Mouse (Mus musculus) lung, embryonic 15.5 days (tissue): ENCODE measurements at regions not wholly inside any gene's neighbourhood (a gene's known extent, or its start where the extent isn't known, plus 50 kb on each side); places are given as distances from the start of the nearest gene placed in this dataset.

Experiments
- ATAC-seq: fragments of 200-750 bp; cut with Nextera tagmentation; 2 replicates; pipeline ENCODE4 v1.8.0; 2017; ENCODE audit warnings: moderate number of reproducible peaks, borderline replicate concordance; ENCODE audit not compliant: low FRiP score, low TSS enrichment; ENCODE audit errors: extremely low read depth
- H3K27ac ChIP-seq: fragments of 300-500 bp; sonication (generic); 2 replicates; pipeline ENCODE4 v1.5.1; 2015; ENCODE audit warnings: moderate library complexity, mild to moderate bottlenecking, inconsistent platforms
- H3K27me3 ChIP-seq: fragments of 300-500 bp; sonication (generic); 2 replicates; pipeline ENCODE4 v1.6.1; 2015; ENCODE audit warnings: inconsistent platforms
- H3K36me3 ChIP-seq: fragments of 300-500 bp; sonication (generic); 2 replicates; pipeline ENCODE4 v1.6.1; 2015; ENCODE audit warnings: inconsistent platforms
- H3K4me1 ChIP-seq: fragments of 300-500 bp; sonication (generic); 2 replicates; pipeline ENCODE4 v1.6.1; 2015; ENCODE audit warnings: inconsistent platforms
- H3K4me2 ChIP-seq: fragments of 300-500 bp; sonication (generic); 2 replicates; pipeline ENCODE4 v1.6.1; 2015; ENCODE audit warnings: inconsistent platforms, mild to moderate bottlenecking, moderate library complexity
- H3K4me3 ChIP-seq: fragments of 300-500 bp; sonication (generic); 2 replicates; pipeline ENCODE4 v1.5.1; 2015; ENCODE audit warnings: mild to moderate bottlenecking, inconsistent platforms
- H3K9ac ChIP-seq: fragments of 300-500 bp; sonication (generic); 2 replicates; pipeline ENCODE4 v1.6.1; 2015; ENCODE audit warnings: inconsistent platforms
- H3K9me3 ChIP-seq: fragments of 300-500 bp; sonication (generic); 2 replicates; pipeline ENCODE4 v1.6.1; 2016; ENCODE audit warnings: inconsistent platforms
- WGBS: fragments of 180-500 bp; shearing (Covaris S2); methylation state at CpG from one replicate; pipeline ENCODE4 v1.1.7; 2015; 5-methylcytosine and 5-hydroxymethylcytosine counted together

DNA sequence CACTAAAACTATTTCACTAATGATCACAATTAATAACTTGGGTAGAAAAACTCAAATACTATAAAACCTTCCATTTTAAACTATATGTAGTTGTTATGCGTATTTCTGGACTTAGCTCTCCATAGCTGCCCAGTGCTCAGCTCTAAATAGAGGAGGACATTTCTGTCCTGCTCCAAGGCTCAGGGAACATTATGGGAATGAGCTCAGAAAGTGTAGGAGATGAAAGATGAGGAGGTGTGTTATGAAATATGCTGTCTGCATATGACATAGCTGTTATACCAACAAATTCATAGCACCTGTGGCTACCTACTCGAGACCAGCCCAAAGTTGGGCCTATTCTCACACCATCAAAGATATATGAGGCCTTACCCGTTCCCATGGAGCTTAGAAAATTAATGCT lies 106.3 kb downstream of the Aldh8a1 start:
- no peaks in the 10 kb centered on the region for H3K27me3 ChIP-seq
- no peak overlapping the region for H3K27ac ChIP-seq
- H3K9ac ChIP-seq = no peak overlapping the region
- no peak overlapping the region for H3K4me3 ChIP-seq
- 72% methylated on average over 3 of the region's 3 CpGs for WGBS
- H3K4me1 ChIP-seq = 0 out of 2 replicates have a peak, but pooled peaks cover 3% of the 10 kb centered on the region
- ATAC-seq = no peak
- no peak overlapping the region for H3K4me2 ChIP-seq
- H3K36me3 ChIP-seq = no peaks in the 10 kb centered on the region
- H3K9me3 ChIP-seq = no peaks in the 10 kb centered on the region

- WGBS = 41% methylated on average over 7 of the region's 7 CpGs
- H3K9me3 ChIP-seq = no peaks in the 10 kb centered on the region
- ATAC-seq = peak; percentile 70; the same call in 1 of the 2 replicates
- H3K4me1 ChIP-seq = peaks cover 9% of the 10 kb centered on the region; the same call in 1 of the 2 replicates
- 0 out of 2 replicates have a peak overlapping the region, but pooled peaks have one; percentile 1 for H3K27ac ChIP-seq
- H3K9ac ChIP-seq = no peak overlapping the region
- H3K4me2 ChIP-seq = no peak overlapping the region
- no peaks in the 10 kb centered on the region for H3K27me3 ChIP-seq
- no peak overlapping the region for H3K4me3 ChIP-seq
- H3K36me3 ChIP-seq = no peaks in the 10 kb centered on the region
Measured at GRCm38 (mm10) chr10:21488374-21488930, 104.5 kb upstream of the 1700020N01Rik start.

DNA sequence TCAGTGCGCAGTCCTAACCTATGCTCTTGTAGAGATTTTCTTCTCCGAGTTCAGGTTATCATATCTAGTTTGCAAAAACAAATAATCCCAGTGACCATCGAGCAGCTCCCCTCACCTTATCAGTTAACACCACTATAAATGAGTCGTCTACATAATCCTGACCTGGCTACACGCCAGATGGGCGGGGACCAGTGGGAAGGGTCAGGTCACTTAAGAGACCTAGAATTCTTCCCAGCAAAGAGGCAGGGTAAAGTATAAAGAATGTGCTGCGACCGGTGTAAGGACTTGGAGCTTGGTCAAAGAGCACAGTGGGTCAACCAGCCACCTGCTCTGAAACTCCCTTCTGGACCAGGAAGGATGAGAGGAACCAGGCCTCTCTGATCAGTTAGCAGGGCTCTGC lies 102.0 kb upstream of the 1700020N01Rik start:
- no peak overlapping the region for H3K27ac ChIP-seq
- ATAC-seq = no peak
- 16% methylated on average over 8 of the region's 8 CpGs for WGBS
- H3K4me2 ChIP-seq = no peak overlapping the region
- H3K4me1 ChIP-seq = peaks cover 9% of the 10 kb centered on the region; the same call in 1 of the 2 replicates
- H3K9ac ChIP-seq = no peak overlapping the region
- H3K9me3 ChIP-seq = no peaks in the 10 kb centered on the region
- no peak overlapping the region for H3K4me3 ChIP-seq
- no peaks in the 10 kb centered on the region for H3K27me3 ChIP-seq
- H3K36me3 ChIP-seq = no peaks in the 10 kb centered on the region

DNA sequence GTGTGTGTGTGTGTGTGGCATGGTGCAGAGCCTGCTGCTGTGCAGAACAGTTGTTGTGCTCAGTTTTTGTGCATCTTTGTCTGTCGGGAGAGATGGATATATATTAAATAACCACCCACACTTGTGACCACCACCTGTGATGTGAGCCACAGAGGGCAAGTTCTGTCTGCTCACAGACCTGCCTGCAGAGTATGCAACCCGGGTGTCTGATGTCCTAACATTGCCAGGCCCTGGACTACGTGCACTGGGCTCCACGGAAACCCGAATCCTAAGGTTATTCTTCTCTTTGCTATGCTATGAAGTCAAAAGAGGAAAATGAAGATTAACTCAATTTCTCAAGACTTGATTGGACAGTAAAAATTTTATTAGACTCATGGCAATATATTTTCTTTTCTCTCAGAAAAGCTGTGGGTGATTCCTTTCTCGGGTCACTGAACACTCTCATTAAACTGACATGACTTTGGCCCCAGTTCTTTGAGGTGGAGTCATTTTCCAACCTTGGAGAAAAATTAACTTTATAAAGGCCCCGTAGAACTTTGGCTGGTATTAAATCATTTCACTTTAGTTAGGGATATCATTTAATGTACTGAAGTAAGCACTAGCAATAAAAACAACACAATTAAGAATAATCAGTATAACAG lies 100.6 kb upstream of the 1700020N01Rik start:
- H3K9me3 ChIP-seq = no peaks in the 10 kb centered on the region
- H3K4me3 ChIP-seq = no peak overlapping the region
- no peaks in the 10 kb centered on the region for H3K27me3 ChIP-seq
- H3K27ac ChIP-seq = no peak overlapping the region
- H3K4me1 ChIP-seq = peaks cover 9% of the 10 kb centered on the region; the same call in 1 of the 2 replicates
- no peak for ATAC-seq
- no peak overlapping the region for H3K4me2 ChIP-seq
- H3K36me3 ChIP-seq = no peaks in the 10 kb centered on the region
- WGBS = 75% methylated on average over 7 of the region's 7 CpGs
- no peak overlapping the region for H3K9ac ChIP-seq

GRCm38 (mm10) chr10:21494536-21494935 lies 98.4 kb upstream of the 1700020N01Rik start:
- H3K36me3 ChIP-seq = no peaks in the 10 kb centered on the region
- H3K4me1 ChIP-seq = peaks cover 6% of the 10 kb centered on the region; the same call in 1 of the 2 replicates
- 40% methylated on average over 1 of the region's 1 CpGs for WGBS
- H3K27me3 ChIP-seq = no peaks in the 10 kb centered on the region
- no peaks in the 10 kb centered on the region for H3K9me3 ChIP-seq
- H3K4me2 ChIP-seq = no peak overlapping the region
- ATAC-seq = no peak
- no peak overlapping the region for H3K9ac ChIP-seq
- H3K27ac ChIP-seq = no peak overlapping the region
- no peak overlapping the region for H3K4me3 ChIP-seq

GRCm38 (mm10) chr10:21497110-21497509 lies 95.8 kb upstream of the 1700020N01Rik start:
- Histone ChIP-seq H3K9ac (no peak overlapping the region), H3K4me3 (no peak overlapping the region), H3K4me2 (no peak overlapping the region), H3K4me1 (no peaks in the 10 kb centered on the region), H3K36me3 (no peaks in the 10 kb centered on the region), H3K27ac (no peak overlapping the region), H3K9me3 (no peaks in the 10 kb centered on the region), H3K27me3 (no peaks in the 10 kb centered on the region)
- WGBS = 74% methylated on average over 3 of the region's 3 CpGs
- no peak for ATAC-seq

- Histone ChIP-seq H3K4me2 (no peak overlapping the region), H3K9me3 (no peaks in the 10 kb centered on the region), H3K27me3 (no peaks in the 10 kb centered on the region), H3K4me3 (no peak overlapping the region), H3K36me3 (no peaks in the 10 kb centered on the region), H3K27ac (no peak overlapping the region), H3K4me1 (no peaks in the 10 kb centered on the region), H3K9ac (no peak overlapping the region)
- WGBS = 89% methylated on average over 4 of the region's 4 CpGs
- no peak for ATAC-seq
Measured at GRCm38 (mm10) chr10:21498143-21498542, 94.8 kb upstream of the 1700020N01Rik start.

- no peak overlapping the region for H3K4me2 ChIP-seq
- no peak overlapping the region for H3K27ac ChIP-seq
- no peaks in the 10 kb centered on the region for H3K4me1 ChIP-seq
- WGBS = 82% methylated on average over 4 of the region's 4 CpGs
- H3K9me3 ChIP-seq = no peaks in the 10 kb centered on the region
- H3K9ac ChIP-seq = no peak overlapping the region
- no peak for ATAC-seq
- H3K4me3 ChIP-seq = no peak overlapping the region
- no peaks in the 10 kb centered on the region for H3K27me3 ChIP-seq
- no peaks in the 10 kb centered on the region for H3K36me3 ChIP-seq
Measured at GRCm38 (mm10) chr10:21501658-21502057, 91.3 kb upstream of the 1700020N01Rik start.

GRCm38 (mm10) chr10:21504431-21504830 lies 88.5 kb upstream of the 1700020N01Rik start:
- no peak overlapping the region for H3K4me3 ChIP-seq
- no peak for ATAC-seq
- WGBS = 72% methylated on average over 3 of the region's 3 CpGs

DNA sequence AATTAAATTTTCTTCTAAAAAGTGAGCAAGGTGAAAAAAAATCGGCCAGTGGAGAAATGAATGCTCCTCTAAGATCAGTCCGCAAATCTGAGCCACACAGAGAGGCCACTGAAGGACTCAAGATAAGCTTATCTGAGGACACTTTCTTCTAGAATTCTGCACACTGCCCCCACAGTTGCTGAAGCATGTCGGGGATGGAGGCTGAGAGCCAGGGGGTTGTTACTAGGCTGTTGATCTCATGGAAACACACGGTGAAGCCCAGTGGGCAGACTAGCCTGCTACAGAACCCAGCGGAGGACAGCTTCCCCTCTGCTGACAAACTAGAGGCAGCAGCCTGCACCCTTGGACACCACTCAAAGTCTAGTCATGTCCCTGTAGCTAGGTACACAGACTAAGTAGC lies 81.6 kb upstream of the 1700020N01Rik start:
- no peak overlapping the region for H3K4me3 ChIP-seq
- H3K36me3 ChIP-seq = no peaks in the 10 kb centered on the region
- H3K27ac ChIP-seq = no peak overlapping the region
- no peak overlapping the region for H3K4me2 ChIP-seq
- WGBS = 49% methylated on average over 5 of the region's 5 CpGs
- no peak for ATAC-seq
- H3K9ac ChIP-seq = no peak overlapping the region
- H3K4me1 ChIP-seq = no peaks in the 10 kb centered on the region
- H3K27me3 ChIP-seq = no peaks in the 10 kb centered on the region
- H3K9me3 ChIP-seq = no peaks in the 10 kb centered on the region

More at GRCm38 (mm10) chr10:21504431-21504830, 88.5 kb upstream of the 1700020N01Rik start:
- H3K4me2 ChIP-seq = no peak overlapping the region
- no peaks in the 10 kb centered on the region for H3K27me3 ChIP-seq
- H3K36me3 ChIP-seq = no peaks in the 10 kb centered on the region
- no peak overlapping the region for H3K9ac ChIP-seq
- no peak overlapping the region for H3K27ac ChIP-seq
- no peaks in the 10 kb centered on the region for H3K4me1 ChIP-seq
- no peaks in the 10 kb centered on the region for H3K9me3 ChIP-seq

GRCm38 (mm10) chr10:21512486-21512885 lies 80.5 kb upstream of the 1700020N01Rik start:
- Histone ChIP-seq H3K27ac (no peak overlapping the region), H3K4me2 (no peak overlapping the region), H3K4me3 (no peak overlapping the region), H3K9ac (no peak overlapping the region), H3K9me3 (no peaks in the 10 kb centered on the region), H3K27me3 (no peaks in the 10 kb centered on the region), H3K36me3 (no peaks in the 10 kb centered on the region), H3K4me1 (no peaks in the 10 kb centered on the region)
- no peak for ATAC-seq
- 79% methylated on average over 13 of the region's 13 CpGs for WGBS

GRCm38 (mm10) chr10:21517721-21518120 lies 75.2 kb upstream of the 1700020N01Rik start:
- Histone ChIP-seq H3K27ac (no peak overlapping the region), H3K4me1 (no peaks in the 10 kb centered on the region), H3K4me2 (no peak overlapping the region), H3K36me3 (no peaks in the 10 kb centered on the region), H3K9me3 (no peaks in the 10 kb centered on the region), H3K9ac (no peak overlapping the region), H3K27me3 (no peaks in the 10 kb centered on the region), H3K4me3 (no peak overlapping the region)
- no peak for ATAC-seq
- WGBS = 90% methylated on average over 6 of the region's 6 CpGs
